Mouse (Mus musculus) liver, embryonic 13.5 days (tissue): ENCODE measurements around the gene Olfr1404. TPM values are rescaled to one million over a fixed set of nuclear protein-coding genes. Genes with fewer than 3 reads are reported as not detected.

Experiments used
- polyA plus RNA-seq: library from polyadenylated mRNA; unstranded; fragments of >200 nt; fragmentation: Nextera tagmentation; extraction: Ambion mirVana; gene quantifications from 2 replicates; pipeline ENCODE4 v1.2.1, GENCODE M21; 2015

Olfr1404 gene
- polyA plus RNA-seq, 1 experiment from 2014 or later, result not detected

Other genes starting within 250 kb of the Olfr1404 start
- not detected in 2 replicates for gene Olfr1408, start 75.0 kb upstream of the Olfr1404 start, polyA plus RNA-seq
- gene Olfr1406, start 21.8 kb upstream of the Olfr1404 start, polyA plus RNA-seq, result not detected in 2 replicates
- not detected in 2 replicates for gene Olfr218, start 14.6 kb upstream of the Olfr1404 start, polyA plus RNA-seq
- 0.13 TPM in 1 of 2 replicates, not detected in the other for gene Fcer1a, start 14.8 kb downstream of the Olfr1404 start, polyA plus RNA-seq
- gene Olfr418, start 53.6 kb downstream of the Olfr1404 start, polyA plus RNA-seq, result not detected in 2 replicates
- gene Mptx2, start 65.4 kb downstream of the Olfr1404 start, polyA plus RNA-seq, result not detected in 2 replicates
- 61.5 and 68.9 TPM in 2 replicates for gene Ackr1, start 121.4 kb downstream of the Olfr1404 start, polyA plus RNA-seq
- gene Aim2, start 138.5 kb downstream of the Olfr1404 start, polyA plus RNA-seq, result 4.3 and 5.1 TPM in 2 replicates
- gene Cadm3, start 155.3 kb downstream of the Olfr1404 start, polyA plus RNA-seq, result 1.1 and 1.5 TPM in 2 replicates